Mouse (Mus musculus): ENCODE data around the gene Efnb2. TPM values are rescaled to one million over a fixed set of nuclear protein-coding genes. Genes with fewer than 3 reads are reported as not detected.

Efnb2 gene
- total RNA-seq, 2 experiments from 2014 or later, result not detected

GRCm38 (mm10) chr8:8620536-8620935 is 40.5 kb downstream of the Efnb2 start:
- ATAC-seq (replicated peaks; ENCODE audit: low FRiP score, poor library complexity, severe bottlenecking), result no peak

GRCm38 (mm10) chr8:8619221-8620194 is 41.5 kb downstream of the Efnb2 start:
- no peak for ATAC-seq (replicated peaks; ENCODE audit: low FRiP score, poor library complexity, severe bottlenecking)

GRCm38 (mm10) chr8:8613844-8614243 is 47.2 kb downstream of the Efnb2 start:
- no peak for ATAC-seq (replicated peaks; ENCODE audit: low FRiP score, poor library complexity, severe bottlenecking)

- no peak for ATAC-seq (replicated peaks; ENCODE audit: low FRiP score, poor library complexity, severe bottlenecking)
These were observed 49.1 kb downstream of the Efnb2 start for GRCm38 (mm10) chr8:8611928-8612327.

GRCm38 (mm10) chr8:8609791-8610190 is 51.3 kb downstream of the Efnb2 start:
- ATAC-seq (replicated peaks; ENCODE audit: low FRiP score, poor library complexity, severe bottlenecking), result no peak

GRCm38 (mm10) chr8:8609141-8609540 is 51.9 kb downstream of the Efnb2 start:
- ATAC-seq (replicated peaks; ENCODE audit: low FRiP score, poor library complexity, severe bottlenecking), result no peak

- ATAC-seq (replicated peaks; ENCODE audit: low FRiP score, poor library complexity, severe bottlenecking), result no peak
These were observed 55.4 kb downstream of the Efnb2 start for GRCm38 (mm10) chr8:8605621-8606020.

- no peak for ATAC-seq (replicated peaks; ENCODE audit: low FRiP score, poor library complexity, severe bottlenecking)
These were observed 57.2 kb downstream of the Efnb2 start for GRCm38 (mm10) chr8:8603875-8604274.

- no peak for ATAC-seq (replicated peaks; ENCODE audit: low FRiP score, poor library complexity, severe bottlenecking)
These were observed 58.2 kb downstream of the Efnb2 start for GRCm38 (mm10) chr8:8602616-8603461.

GRCm38 (mm10) chr8:8599931-8600330 is 61.1 kb downstream of the Efnb2 start:
- ATAC-seq (replicated peaks; ENCODE audit: low FRiP score, poor library complexity, severe bottlenecking), result no peak

- ATAC-seq (replicated peaks; ENCODE audit: low FRiP score, poor library complexity, severe bottlenecking), result no peak
These were observed 63.6 kb downstream of the Efnb2 start for GRCm38 (mm10) chr8:8597434-8597833.

- no peak for ATAC-seq (replicated peaks; ENCODE audit: low FRiP score, poor library complexity, severe bottlenecking)
These were observed 65.0 kb downstream of the Efnb2 start for GRCm38 (mm10) chr8:8595831-8596611.

GRCm38 (mm10) chr8:8593812-8594211 is 67.2 kb downstream of the Efnb2 start:
- ATAC-seq (replicated peaks; ENCODE audit: low FRiP score, poor library complexity, severe bottlenecking), result no peak

GRCm38 (mm10) chr8:8593371-8593770 is 67.7 kb downstream of the Efnb2 start:
- no peak for ATAC-seq (replicated peaks; ENCODE audit: low FRiP score, poor library complexity, severe bottlenecking)

- no peak for ATAC-seq (replicated peaks; ENCODE audit: low FRiP score, poor library complexity, severe bottlenecking)
These were observed 68.7 kb downstream of the Efnb2 start for GRCm38 (mm10) chr8:8592331-8592730.

GRCm38 (mm10) chr8:8583981-8584377 is 77.1 kb downstream of the Efnb2 start:
- ATAC-seq (replicated peaks; ENCODE audit: low FRiP score, poor library complexity, severe bottlenecking), result no peak

GRCm38 (mm10) chr8:8583290-8583980 is 77.6 kb downstream of the Efnb2 start:
- no peak for ATAC-seq (replicated peaks; ENCODE audit: low FRiP score, poor library complexity, severe bottlenecking)

GRCm38 (mm10) chr8:8577770-8578303 is 83.2 kb downstream of the Efnb2 start:
- ATAC-seq (replicated peaks; ENCODE audit: low FRiP score, poor library complexity, severe bottlenecking), result no peak

GRCm38 (mm10) chr8:8576833-8577232 is 84.2 kb downstream of the Efnb2 start:
- ATAC-seq (replicated peaks; ENCODE audit: low FRiP score, poor library complexity, severe bottlenecking), result no peak
